Mouse (Mus musculus): ENCODE data around the gene Fam78b. TPM values are rescaled to one million over a fixed set of nuclear protein-coding genes. Genes with fewer than 3 reads are reported as not detected.

Gene Fam78b
- total RNA-seq, 4 experiments from 2014 or later = 23.7 to 31.1 (median 27.9) TPM

DNA sequence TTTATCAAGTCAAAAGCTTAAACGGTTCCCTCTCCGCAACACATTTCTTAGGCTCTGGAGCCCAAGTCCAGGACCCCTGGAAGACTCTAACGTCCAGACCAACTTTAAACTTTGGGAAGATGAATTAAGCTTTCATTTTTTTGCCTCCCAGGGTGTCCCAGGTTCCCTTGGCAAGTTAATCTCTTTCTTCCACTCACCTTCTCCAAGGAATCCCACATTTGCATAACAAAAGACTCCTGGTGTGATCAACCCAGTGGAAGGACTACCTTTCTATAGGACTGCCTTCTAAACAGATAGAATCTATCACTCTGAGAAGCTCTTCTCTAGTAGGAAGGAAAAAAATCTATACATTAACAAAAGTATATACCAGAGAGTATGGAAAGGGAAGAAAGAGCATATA lies 92.3 kb downstream of the Fam78b start:
- DNase-seq (ENCODE audit: low spot score in 2 of 2) = no peak

DNA sequence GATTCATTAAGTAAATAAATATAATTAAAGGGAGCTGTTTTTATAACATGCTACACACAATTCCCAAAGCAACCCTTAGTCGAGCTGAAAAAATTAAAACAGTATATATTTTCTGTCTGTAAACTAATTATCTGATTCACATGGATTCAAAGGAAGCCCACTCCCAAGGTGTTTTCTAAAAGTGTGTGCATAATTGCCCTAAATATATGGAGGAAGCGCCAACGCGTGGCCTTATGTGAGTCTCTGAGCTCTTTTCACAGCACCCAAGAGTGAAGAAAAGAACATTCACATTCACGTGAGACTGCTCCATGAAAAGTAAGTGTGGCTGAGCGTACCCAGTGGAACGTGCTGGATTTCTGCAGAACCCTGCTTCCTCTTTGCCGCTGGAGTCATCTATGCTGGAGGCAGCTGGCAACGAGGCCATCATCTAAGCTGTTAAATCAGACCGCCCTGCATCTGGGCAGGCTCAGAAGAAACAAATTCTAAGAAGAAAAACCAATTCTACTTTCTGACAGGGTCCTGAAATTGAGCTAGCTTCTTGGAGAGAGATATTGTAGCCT lies 93.5 kb downstream of the Fam78b start:
- DNase-seq (ENCODE audit: low spot score in 2 of 2) = no peak

DNA sequence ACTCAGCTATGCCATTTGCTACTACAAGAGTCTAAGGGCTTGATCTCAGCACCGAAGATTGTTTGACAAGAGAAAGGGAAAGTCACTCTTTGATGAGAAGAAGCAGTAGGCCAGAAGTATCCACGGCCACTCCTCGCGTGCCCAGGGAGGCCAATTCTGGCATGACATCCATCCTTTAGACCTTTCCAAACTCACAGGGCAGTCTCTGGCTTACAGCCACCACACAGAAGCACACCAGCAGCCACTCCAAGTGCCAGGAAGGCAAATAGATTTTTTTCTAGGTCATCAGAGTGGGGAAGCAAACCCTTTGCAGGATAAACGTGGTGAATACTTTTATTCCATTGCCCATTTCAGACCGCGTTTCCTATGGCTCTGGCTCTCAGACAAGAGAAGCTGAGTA lies 97.5 kb downstream of the Fam78b start:
- DNase-seq (ENCODE audit: low spot score in 2 of 2) = no peak

DNA sequence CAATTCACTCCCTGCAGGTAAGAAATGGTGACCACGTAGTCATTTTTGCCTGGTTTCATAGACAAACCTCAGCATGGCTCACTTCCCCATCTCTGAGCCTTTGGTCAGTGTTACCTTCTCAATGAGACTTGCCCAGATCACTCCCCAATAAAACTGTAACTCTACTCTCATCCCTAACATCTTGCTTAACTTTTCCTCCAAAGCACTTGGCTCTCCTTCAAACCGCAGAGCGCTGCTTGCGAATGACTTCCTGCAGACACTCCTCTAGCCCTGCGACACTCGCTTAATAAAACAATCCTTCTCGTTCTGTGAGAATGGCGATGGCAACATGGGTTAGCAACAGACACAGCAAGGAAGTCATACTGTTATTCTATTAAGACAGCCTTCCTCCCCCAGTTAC lies 100.8 kb downstream of the Fam78b start:
- no peak for DNase-seq (ENCODE audit: low spot score in 2 of 2)

GRCm38 (mm10) chr1:167102566-167102965 lies 101.3 kb downstream of the Fam78b start:
- no peak for DNase-seq (ENCODE audit: low spot score in 2 of 2)

GRCm38 (mm10) chr1:167104956-167105626 lies 103.9 kb downstream of the Fam78b start:
- no peak for DNase-seq (ENCODE audit: low spot score in 2 of 2)

DNA sequence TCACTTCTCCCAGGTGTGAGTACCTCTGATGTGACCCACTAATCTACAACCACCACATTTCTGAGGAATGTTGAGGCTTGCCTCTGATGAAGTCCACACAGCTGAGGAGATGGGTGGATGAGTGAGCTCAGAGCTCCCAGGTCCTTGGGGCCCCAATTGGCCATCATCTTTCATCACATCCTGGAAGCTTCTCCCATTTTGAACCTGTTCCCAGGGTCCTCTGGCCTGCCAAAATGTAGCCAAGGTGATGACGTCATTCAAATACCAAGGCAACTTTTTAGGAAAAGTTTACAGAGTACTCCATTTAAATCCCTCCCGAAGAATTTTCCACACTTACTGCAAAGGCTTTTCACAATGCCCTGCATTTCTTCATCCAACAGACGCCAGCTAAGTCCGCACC lies 104.7 kb downstream of the Fam78b start:
- DNase-seq (ENCODE audit: low spot score in 2 of 2) = no peak

DNA sequence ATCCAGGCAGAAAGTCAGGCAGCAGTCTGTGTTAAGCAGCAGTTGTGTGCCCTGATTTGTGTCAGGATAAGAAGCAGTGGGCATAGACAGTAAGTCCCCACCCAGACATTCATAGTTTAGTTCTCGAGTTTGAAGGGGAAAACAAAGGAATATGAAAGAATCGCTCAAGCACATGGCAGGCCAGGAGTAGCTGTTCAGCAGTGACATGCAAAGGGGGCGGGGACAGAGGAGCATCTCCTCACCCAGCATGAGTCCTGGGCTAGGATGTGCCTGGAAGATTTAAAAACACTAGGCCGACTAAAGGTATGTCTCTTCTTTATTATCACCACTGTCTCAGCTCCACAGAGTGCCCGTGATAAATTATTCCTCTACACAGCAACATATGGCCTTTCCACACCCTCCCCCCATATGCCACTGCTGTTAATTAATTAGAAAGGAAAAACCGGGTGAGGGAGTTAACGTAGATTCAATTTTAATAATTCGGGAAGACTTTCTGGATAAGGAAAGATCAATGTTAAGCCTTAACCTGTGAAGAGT lies 107.8 kb downstream of the Fam78b start:
- DNase-seq (ENCODE audit: low spot score in 2 of 2) = no peak

DNA sequence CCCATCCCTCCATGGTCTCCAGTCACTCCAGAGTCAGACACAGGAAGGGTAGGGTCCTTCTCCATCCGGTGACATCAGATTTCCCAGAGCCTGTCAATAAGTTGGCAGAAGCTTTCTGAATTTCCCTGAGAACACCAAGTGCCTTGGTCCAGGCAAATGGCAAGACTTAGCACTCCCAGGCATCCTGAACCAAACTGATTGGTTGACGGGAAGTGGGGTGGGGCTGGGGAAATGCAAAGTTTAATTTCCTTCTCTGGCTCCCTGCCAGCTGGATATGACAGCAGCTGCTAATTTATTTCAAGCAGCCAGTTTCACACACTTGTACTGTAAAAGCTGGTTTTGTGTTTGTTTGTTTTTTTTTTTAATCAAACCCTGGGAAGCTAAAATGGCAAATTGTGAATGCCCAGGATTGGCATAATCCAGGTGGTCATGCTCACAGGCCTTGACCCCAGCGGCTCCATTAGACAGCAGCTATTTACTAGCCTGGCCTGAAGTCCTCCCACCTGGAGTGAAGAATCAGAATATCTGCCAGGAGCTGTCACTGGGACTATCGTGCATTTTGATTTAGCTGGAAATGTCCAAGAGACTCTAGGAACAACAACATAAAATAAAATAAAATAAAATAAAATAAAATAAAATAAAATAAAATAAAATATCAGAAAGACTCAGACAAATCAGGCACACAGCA lies 113.3 kb downstream of the Fam78b start:
- DNase-seq (ENCODE audit: low spot score in 2 of 2) = no peak

- no peak for DNase-seq (ENCODE audit: low spot score in 2 of 2)
Measured at GRCm38 (mm10) chr1:167115121-167115520, 113.9 kb downstream of the Fam78b start.

GRCm38 (mm10) chr1:167116733-167117132 lies 115.5 kb downstream of the Fam78b start:
- DNase-seq (ENCODE audit: low spot score in 2 of 2) = no peak

GRCm38 (mm10) chr1:167118971-167119370 lies 117.8 kb downstream of the Fam78b start:
- DNase-seq (ENCODE audit: low spot score in 2 of 2) = peak in 1 of 2 experiments; percentile 17

DNA sequence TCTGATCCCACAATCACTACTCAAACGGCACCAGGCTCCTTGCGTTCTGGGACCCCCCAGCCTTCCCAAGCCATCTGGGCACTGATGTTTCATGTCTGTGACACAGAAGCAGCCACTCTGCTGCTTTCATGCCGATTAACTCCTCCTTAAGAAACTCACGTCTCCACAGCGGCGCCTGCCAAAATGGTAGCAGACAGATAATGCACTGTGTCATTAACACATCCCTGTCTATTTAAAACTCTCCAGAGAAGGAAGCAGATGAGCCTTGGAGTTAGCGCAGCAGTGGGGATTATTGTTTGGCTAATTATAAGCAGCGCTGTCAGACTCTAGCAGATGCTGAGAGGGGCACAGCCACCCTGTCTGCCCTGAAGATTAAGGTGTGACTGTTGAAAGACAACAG lies 118.2 kb downstream of the Fam78b start:
- DNase-seq (ENCODE audit: low spot score in 2 of 2) = peak; percentile 14 to 26

DNA sequence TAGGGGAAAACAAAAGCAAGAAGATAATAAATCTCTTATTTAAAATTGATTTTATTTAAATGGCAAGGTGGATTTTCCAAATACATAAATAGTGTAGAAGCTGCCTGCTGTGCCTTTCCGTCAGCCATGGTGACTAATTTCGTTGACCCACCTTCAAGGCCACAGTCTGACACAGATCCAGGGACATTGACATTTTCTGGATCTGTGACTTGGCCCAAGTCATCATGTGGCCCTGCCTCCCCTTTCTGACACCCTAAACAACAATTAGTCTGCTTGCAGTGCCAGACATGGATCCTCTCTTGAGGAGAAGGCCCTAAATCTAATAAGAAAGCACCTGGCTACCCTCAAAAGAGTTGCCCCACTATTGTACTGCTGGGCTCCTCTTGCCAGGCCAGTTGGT lies 121.2 kb downstream of the Fam78b start:
- no peak for DNase-seq (ENCODE audit: low spot score in 2 of 2)

DNA sequence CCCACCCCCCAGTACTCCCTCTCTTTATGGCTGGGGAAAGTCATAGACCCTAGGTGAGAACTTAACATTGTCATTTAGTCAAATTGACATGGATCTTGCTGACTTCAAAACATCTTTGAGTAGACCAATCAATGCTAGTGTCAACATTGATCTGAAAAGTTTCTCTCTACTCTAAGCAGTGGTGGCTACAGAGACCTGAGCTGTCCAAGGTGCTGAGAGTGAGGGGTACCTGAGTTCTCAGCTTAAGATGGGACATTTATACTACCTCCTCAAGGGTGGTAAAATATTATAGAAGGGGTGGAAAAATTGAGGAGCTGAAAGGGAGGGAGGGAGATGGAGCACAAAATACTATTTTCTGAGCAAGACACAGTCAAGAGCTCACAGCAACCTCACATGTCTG lies 122.3 kb downstream of the Fam78b start:
- DNase-seq (ENCODE audit: low spot score in 2 of 2) = no peak

DNA sequence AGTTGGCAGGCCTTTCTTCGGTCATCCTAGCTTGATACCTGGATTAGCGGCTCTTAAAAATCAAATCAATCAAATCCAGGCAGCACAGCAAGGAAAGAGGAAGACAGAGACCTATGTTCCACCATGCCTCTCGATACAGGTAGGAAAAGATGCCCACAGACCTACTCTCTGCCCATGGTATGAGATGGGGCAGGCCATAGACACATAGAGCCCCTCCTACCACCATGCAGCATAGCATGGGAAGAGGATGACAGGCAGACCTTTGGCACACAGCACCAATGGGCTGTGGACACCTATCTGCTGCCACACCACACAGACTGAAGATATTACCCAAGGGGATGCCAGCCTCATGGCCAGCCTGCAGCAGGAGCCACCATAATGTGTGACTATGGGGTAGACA lies 124.7 kb downstream of the Fam78b start:
- DNase-seq (ENCODE audit: low spot score in 2 of 2) = no peak

DNA sequence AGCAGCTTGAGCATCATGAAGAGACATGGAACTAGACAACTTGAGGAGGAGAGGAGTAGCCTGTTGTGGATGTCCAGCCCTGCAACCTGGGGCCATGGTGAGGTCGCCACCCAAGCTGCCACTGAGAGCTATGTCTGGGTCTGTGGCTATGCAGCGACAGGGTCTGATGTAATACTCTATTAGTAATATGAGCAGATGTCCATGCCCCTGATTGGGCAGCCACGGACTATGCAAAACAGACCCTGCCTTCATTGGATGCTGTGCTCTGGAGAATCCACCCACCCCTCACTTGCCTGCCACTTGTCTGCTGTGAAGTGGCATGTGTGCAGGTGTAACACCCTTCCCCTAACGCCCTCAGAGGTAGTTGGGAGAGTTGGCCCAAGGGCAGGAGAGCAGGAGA lies 125.1 kb downstream of the Fam78b start:
- DNase-seq (ENCODE audit: low spot score in 2 of 2) = no peak

- no peak for DNase-seq (ENCODE audit: low spot score in 2 of 2)
Measured at GRCm38 (mm10) chr1:167135748-167136147, 134.5 kb downstream of the Fam78b start.
